9 mouse cellular contexts compared by ENCODE assay signal in the genomic region with DNA sequence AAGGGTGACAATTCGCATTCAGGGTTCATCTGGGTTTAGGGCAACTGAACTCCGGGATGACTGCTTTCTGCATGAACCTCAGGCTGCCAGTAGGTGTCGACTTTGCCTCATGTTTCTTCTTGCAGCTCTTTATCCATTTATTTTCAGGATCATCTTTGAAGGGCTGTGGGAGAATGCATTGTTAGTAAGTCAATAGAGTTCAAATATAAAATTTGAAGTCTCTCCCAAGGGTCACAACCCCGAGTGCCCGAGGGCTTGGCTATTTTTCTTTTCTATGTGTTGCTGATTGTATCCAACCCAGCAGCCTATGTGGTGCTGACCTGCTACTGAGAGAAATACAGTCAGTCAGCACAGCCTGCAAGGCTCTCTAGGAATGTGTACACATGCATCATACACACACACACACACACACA. TPM values are rescaled to one million over a fixed set of nuclear protein-coding genes. Genes with fewer than 3 reads are reported as not detected.
A peak's percentile ranks its signal among the peaks of the same experiment; 100 is the strongest.
DNase-seq lines count a peak whose midpoint lies in the region; ATAC-seq lines count a peak whose summit lies in the region.
"Had no signal": no experiment of that assay in that cellular context is flagged by ENCODE, and none has a peak within 500 bp of the region (broad histone marks: within the 10 kb centered on the region; RNA-seq: fewer than 3 reads in every experiment).

No protein-coding gene starts in this region.

- H3K27ac ChIP-seq in embryonic facial prominence, embryonic 11.5 days (replicated peaks; ENCODE audit: low read depth, low read length) = no peak overlapping the region
- H3K27ac ChIP-seq in hindbrain, embryonic 11.5 days (ENCODE audit: low read depth, low read length) = no peak overlapping the region

- H3K9ac ChIP-seq in embryonic facial prominence, embryonic 11.5 days (replicated peaks; ENCODE audit: low read length) = no peak overlapping the region
- H3K9ac ChIP-seq in hindbrain, embryonic 11.5 days (ENCODE audit: low read depth, low read length) = no peak overlapping the region

- no peak overlapping the region for H3K4me3 ChIP-seq in embryonic facial prominence, embryonic 11.5 days (ENCODE audit: low read depth, low read length)
- no peak overlapping the region for H3K4me3 ChIP-seq in hindbrain, embryonic 11.5 days (ENCODE audit: low read depth, low read length)
- H3K4me3 ChIP-seq: myocyte had no signal

- H3K4me2 ChIP-seq in embryonic facial prominence, embryonic 11.5 days (ENCODE audit: low read depth, low read length) = no peak overlapping the region
- no peak overlapping the region for H3K4me2 ChIP-seq in hindbrain, embryonic 11.5 days (replicated peaks; ENCODE audit: low read depth, low read length)

- 21% methylated on average over 5 of the region's 5 CpGs for WGBS in embryonic facial prominence, embryonic 11.5 days
- 24% methylated on average over 5 of the region's 5 CpGs for WGBS in hindbrain, embryonic 11.5 days

- peak; percentile 56 for DNase-seq in layer of hippocampus, adult 11-12 months (ENCODE audit: low spot score)
- no peak for DNase-seq in layer of hippocampus, adult 9-11 months
- peak; percentile 26 for DNase-seq in adrenal gland, postnatal 25 days
- peak; percentile 73 for DNase-seq in embryonic facial prominence, embryonic 11.5 days (ENCODE audit: low spot score)
- DNase-seq in hindbrain, embryonic 11.5 days (ENCODE audit: low spot score) = peak; percentile 60
- peak; percentile 26 for DNase-seq in left cerebral cortex, adult 11 months (ENCODE audit: low spot score)
- DNase-seq in mesoderm, embryonic 11.5 days (ENCODE audit: low read depth, low spot score) = peak; percentile 66
- DNase-seq in splenic B cell, adult 2 months (ENCODE audit: low read depth, low spot score) = peak; percentile 53

- H3K36me3 ChIP-seq in embryonic facial prominence, embryonic 11.5 days (replicated peaks; ENCODE audit: control insufficient read depth, insufficient read depth, low read depth, low read length) = no peaks in the 10 kb centered on the region
- H3K36me3 ChIP-seq in hindbrain, embryonic 11.5 days (ENCODE audit: control insufficient read depth, insufficient read depth, low read length) = no peaks in the 10 kb centered on the region
- H3K36me3 ChIP-seq in splenic B cell, adult 2 months (ENCODE audit: control insufficient read depth, insufficient read depth, low read length, poor library complexity, severe bottlenecking) = no peaks in the 10 kb centered on the region

- H3K4me1 ChIP-seq in embryonic facial prominence, embryonic 11.5 days (ENCODE audit: control insufficient read depth, insufficient read depth, low read length) = no peaks in the 10 kb centered on the region
- H3K4me1 ChIP-seq in hindbrain, embryonic 11.5 days (replicated peaks; ENCODE audit: control insufficient read depth, insufficient read depth, low read length) = no peaks in the 10 kb centered on the region

- H3K9me3 ChIP-seq in embryonic facial prominence, embryonic 11.5 days (replicated peaks; ENCODE audit: control insufficient read depth, low read length) = no peaks in the 10 kb centered on the region
- no peaks in the 10 kb centered on the region for H3K9me3 ChIP-seq in hindbrain, embryonic 11.5 days (ENCODE audit: control insufficient read depth, low read length)

- no peaks in the 10 kb centered on the region for H3K27me3 ChIP-seq in embryonic facial prominence, embryonic 11.5 days (ENCODE audit: control insufficient read depth, insufficient read depth, low read length)
- H3K27me3 ChIP-seq in hindbrain, embryonic 11.5 days (ENCODE audit: control insufficient read depth, insufficient read depth, low read length) = 0 out of 2 replicates have a peak, but pooled peaks cover 2% of the 10 kb centered on the region
- no peaks in the 10 kb centered on the region for H3K27me3 ChIP-seq in splenic B cell, adult 2 months (ENCODE audit: control insufficient read depth, insufficient read depth, low read length, poor library complexity, severe bottlenecking)

- ATAC-seq in embryonic facial prominence, embryonic 11.5 days (replicated peaks; ENCODE audit: insufficient number of reproducible peaks, low FRiP score, low TSS enrichment, low read depth) = 0 out of 2 replicates have a peak, but pooled peaks have one; percentile 59
- ATAC-seq in hindbrain, embryonic 11.5 days (ENCODE audit: low FRiP score) = peak; percentile 66; the same call in 1 of the 2 replicates

RNA-seq across cellular contexts. Expression of a gene that starts 59.2 kb away (rescaled TPM):
- 4.5 and 7.0 TPM in 2 replicates for total RNA-seq in adrenal gland, postnatal 25 days (2021)
- polyA plus RNA-seq in embryonic facial prominence, embryonic 11.5 days (2014; fragmentation: Nextera tagmentation; extraction: Ambion mirVana) = 7.3 and 8.4 TPM in 2 replicates
- polyA plus RNA-seq in hindbrain, embryonic 11.5 days (2014; fragmentation: Nextera tagmentation; extraction: Ambion mirVana) = 8.2 and 10.6 TPM in 2 replicates
